Mouse (Mus musculus): Measurements from ENCODE around the gene Hist1h3f.

- TF ChIP-seq CTCF (IDR thresholded peaks at IDR 0.05; ENCODE audit: low read depth) = no peak
- no peak for TF ChIP-seq EP300 (IDR thresholded peaks at IDR 0.05; ENCODE audit: low read depth)
Observed at GRCm38 (mm10) chr13:23586940-23587225, 43.0 kb downstream of the Hist1h3f start.
